Mouse (Mus musculus) heart, postnatal 0 days (tissue): ENCODE results near the gene Nbeal2. TPM values are rescaled to one million over a fixed set of nuclear protein-coding genes. Genes with fewer than 3 reads are reported as not detected.
"Not testable (repeated sequence)": the region's sequence is repeated elsewhere in the genome, so short reads cannot be mapped to it uniquely, and the experiment has no call there.

Experiments used
- ATAC-seq: fragments of 200-750 bp; cut with Nextera tagmentation; 2 replicates; pipeline ENCODE4 v1.8.0; 2017; ENCODE audit warnings: low read depth, moderate number of reproducible peaks, moderate library complexity; ENCODE audit not compliant: insufficient read depth
- DNase-seq: peaks from one replicate; pipeline ENCODE4 v3.0.0-alpha.2; 2016; ENCODE audit warnings: low spot score
- H3K27ac ChIP-seq: fragments of 300-500 bp; sonication (generic); 2 replicates; pipeline ENCODE4 v1.5.1; 2014; ENCODE audit warnings: low read depth, mild to moderate bottlenecking
- H3K27me3 ChIP-seq: fragments of 300-500 bp; sonication (generic); 2 replicates; pipeline ENCODE4 v1.6.1; 2014; ENCODE audit warnings: low read length, mixed read lengths; ENCODE audit not compliant: control insufficient read depth, insufficient read depth
- H3K36me3 ChIP-seq: fragments of 300-500 bp; sonication (generic); replicated peaks from 2 replicates; pipeline ENCODE4 v1.6.1; 2014; ENCODE audit warnings: low read length, mixed read lengths; ENCODE audit not compliant: control insufficient read depth, insufficient read depth
- H3K4me1 ChIP-seq: fragments of 300-500 bp; sonication (generic); 2 replicates; pipeline ENCODE4 v1.6.1; 2014; ENCODE audit warnings: antibody characterized with exemption; ENCODE audit not compliant: control insufficient read depth, insufficient read depth
- H3K4me2 ChIP-seq: fragments of 300-500 bp; sonication (generic); 2 replicates; pipeline ENCODE4 v1.6.1; 2014; ENCODE audit warnings: low read depth, mild to moderate bottlenecking, low read length, moderate library complexity
- H3K4me3 ChIP-seq: fragments of 300-500 bp; sonication (generic); 2 replicates; pipeline ENCODE4 v1.5.1; 2014; ENCODE audit warnings: low read depth, low read length
- H3K9ac ChIP-seq: fragments of 300-500 bp; sonication (generic); replicated peaks from 2 replicates; pipeline ENCODE4 v1.6.1; 2014; ENCODE audit warnings: low read depth, low read length, mixed read lengths
- H3K9me3 ChIP-seq: fragments of 300-500 bp; sonication (generic); replicated peaks from 2 replicates; pipeline ENCODE4 v1.6.1; 2016; ENCODE audit warnings: low read length; ENCODE audit not compliant: control insufficient read depth
- CTCF ChIP-seq: IDR thresholded peaks from 2 replicates; pipeline ENCODE4 v1.5.1; 2016; ENCODE audit warnings: antibody characterized with exemption, control low read depth, low read depth
- EP300 ChIP-seq: IDR thresholded peaks from 2 replicates; pipeline ENCODE4 v1.6.1; 2016; ENCODE audit warnings: antibody characterized with exemption, low read depth
- WGBS: fragments of 180-500 bp; shearing (Covaris S2); extraction: QIAGEN DNeasy Blood & Tissue Kit; methylation state at CpG from one replicate; pipeline ENCODE4 v1.1.7; 2014; 5-methylcytosine and 5-hydroxymethylcytosine counted together
- polyA plus RNA-seq: library from polyadenylated mRNA; unstranded; fragments of >200 nt; fragmentation: Nextera tagmentation; extraction: Ambion mirVana; gene quantifications from 2 replicates; pipeline ENCODE4 v1.2.1, GENCODE M21; 2015
- total RNA-seq: library from RNA; depleted of rRNA; stranded (reverse); fragments of >200 nt; gene quantifications from 2 replicates; pipeline ENCODE4 v1.2.3, GENCODE M21; 2014; ENCODE audit warnings: low replicate concordance

The Nbeal2 gene
- total and polyA plus RNA-seq, 2 experiments from 2014 or later, result 1.6 to 12.9 TPM

DNA sequence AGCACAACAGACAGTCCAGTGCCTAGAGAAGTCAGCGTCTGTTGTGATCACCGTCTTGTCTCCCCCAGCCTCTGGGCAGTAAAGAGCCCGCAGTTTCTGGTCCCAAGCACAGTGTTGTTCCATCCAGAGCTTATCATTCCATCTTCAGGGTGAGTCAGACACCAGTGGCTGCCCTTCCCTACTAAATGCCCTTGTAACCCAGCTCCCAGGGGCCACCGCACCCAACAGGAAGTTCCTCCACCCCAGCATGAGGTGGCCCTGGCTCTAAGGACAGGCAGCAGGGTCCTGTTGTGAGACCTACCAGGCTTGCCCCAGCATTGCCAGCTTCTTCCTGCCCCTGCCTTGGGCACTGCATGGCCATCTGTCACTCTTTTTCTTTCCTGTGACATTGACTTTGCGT, 31.6 kb upstream of the Nbeal2 start:
- Histone ChIP-seq H3K4me3 (no peak overlapping the region), H3K4me1 (peaks cover 52% of the 10 kb centered on the region), H3K4me2 (no peak overlapping the region), H3K9ac (no peak overlapping the region), H3K9me3 (no peaks in the 10 kb centered on the region), H3K27ac (peak overlapping the region; percentile 97), H3K36me3 (no peaks in the 10 kb centered on the region), H3K27me3 (no peaks in the 10 kb centered on the region)
- no peak for ATAC-seq
- TF ChIP-seq CTCF (no peak), EP300 (no peak)
- no peak for DNase-seq
- WGBS, result 61% methylated on average over 5 of the region's 5 CpGs

DNA sequence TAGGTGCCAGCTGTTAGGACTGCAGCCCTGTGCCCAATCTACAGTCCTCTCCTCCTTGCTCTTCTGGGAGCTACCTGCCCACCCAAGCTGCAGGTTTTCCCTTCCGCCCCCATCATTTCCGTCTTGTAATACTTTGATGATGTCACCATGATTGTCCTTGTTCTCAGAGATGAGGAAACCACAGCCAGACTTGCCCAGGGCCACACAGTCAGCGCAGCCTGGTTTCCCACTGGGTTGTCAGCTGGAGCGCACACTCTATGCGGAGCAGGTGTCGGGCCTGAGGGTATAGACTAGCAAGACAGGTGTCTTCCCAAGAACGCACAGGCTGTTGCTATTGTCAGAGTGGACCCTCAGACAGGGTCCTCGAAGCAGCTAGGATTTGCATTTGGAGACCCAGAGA, 31.2 kb upstream of the Nbeal2 start:
- ATAC-seq, result no peak
- H3K4me2 ChIP-seq, result no peak overlapping the region
- peaks cover 52% of the 10 kb centered on the region for H3K4me1 ChIP-seq

DNA sequence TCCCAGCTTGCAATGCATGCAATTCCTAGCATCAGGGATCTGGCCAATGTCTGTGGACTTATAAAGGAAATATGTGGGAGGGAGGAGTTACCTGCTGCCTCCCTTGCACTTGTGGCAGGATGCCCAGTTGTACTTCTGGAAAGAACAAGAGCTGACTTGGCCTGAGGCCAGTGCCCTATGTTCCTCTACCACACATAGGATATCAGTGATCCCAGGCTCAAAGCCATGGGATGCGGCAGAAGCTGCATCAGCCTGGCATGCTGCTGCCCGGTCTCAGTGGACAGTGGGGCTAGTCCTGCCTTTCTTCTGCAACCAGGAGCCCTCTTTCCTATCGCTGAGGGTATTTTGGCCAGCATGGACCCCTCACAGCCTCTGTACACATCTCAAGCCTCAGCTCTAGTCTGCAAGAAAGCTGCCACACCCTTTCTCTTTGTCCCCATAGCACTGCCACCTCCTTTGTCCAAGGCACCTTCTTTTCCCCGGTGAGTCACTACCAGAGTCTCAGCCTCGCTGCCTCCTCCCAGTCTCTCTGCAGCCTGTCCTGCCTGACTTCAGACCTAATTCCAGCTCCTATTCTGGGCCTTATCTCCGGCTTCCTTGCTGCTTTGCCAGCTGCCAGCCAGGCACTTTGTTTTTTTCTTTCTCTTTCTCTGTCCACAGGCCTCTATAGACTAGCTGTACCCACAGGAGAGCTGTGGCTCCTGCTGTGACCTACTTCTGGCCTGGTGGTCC, 30.3 kb upstream of the Nbeal2 start:
- H3K27ac ChIP-seq, result peak overlapping the region; percentile 97
- peak overlapping the region; percentile 5; the same call in 1 of the 2 replicates for H3K4me3 ChIP-seq
- no peaks in the 10 kb centered on the region for H3K27me3 ChIP-seq
- no peaks in the 10 kb centered on the region for H3K36me3 ChIP-seq
- H3K4me2 ChIP-seq, result peak overlapping the region; percentile 45
- DNase-seq (peak; percentile 95), ATAC-seq (peak; percentile 83)
- no peaks in the 10 kb centered on the region for H3K9me3 ChIP-seq
- H3K4me1 ChIP-seq, result peaks cover 47% of the 10 kb centered on the region
- peak overlapping the region; percentile 18; the same call in 1 of the 2 replicates for H3K9ac ChIP-seq
- TF ChIP-seq CTCF (no peak), EP300 (peak; percentile 70; the same call in 1 of the 2 replicates)
- WGBS, result 12% methylated on average over 6 of the region's 6 CpGs

More for the DNA sequence above, 31.2 kb upstream of the Nbeal2 start:
- Histone ChIP-seq H3K36me3 (no peaks in the 10 kb centered on the region), H3K4me3 (no peak overlapping the region), H3K27me3 (no peaks in the 10 kb centered on the region), H3K9me3 (no peaks in the 10 kb centered on the region), H3K27ac (peak overlapping the region; percentile 97), H3K9ac (no peak overlapping the region)
- WGBS, result 78% methylated on average over 8 of the region's 8 CpGs
- TF ChIP-seq CTCF (no peak), EP300 (no peak)
- DNase-seq, result no peak

DNA sequence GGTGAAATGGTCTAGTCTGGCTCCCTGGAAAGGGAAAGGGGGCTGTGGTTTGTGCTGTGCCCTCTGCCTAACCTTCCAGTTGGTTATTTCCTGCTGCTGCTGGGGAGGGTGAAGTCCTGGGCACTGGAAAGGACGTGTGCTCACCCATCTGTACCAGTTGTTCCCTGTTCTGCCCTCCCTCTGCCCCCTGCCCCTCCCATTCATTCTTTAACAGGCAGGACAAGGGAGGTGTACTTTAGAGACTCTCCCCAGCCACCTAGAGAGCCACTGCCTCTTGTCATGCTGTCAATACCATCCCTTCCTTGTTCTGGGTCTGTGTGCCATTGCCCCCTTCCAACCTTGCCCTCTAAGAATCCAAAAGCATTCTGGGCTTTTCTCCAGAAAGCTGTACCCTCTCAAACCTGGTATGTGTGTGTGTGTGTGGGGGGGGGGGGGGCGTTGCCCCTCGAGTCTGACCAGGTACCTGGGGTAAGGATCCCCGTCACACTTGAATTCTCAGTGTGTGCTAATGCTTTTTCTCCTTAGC, 29.7 kb upstream of the Nbeal2 start:
- Histone ChIP-seq H3K36me3 (no peaks in the 10 kb centered on the region), H3K4me3 (0 out of 2 replicates have a peak overlapping the region, but pooled peaks have one; percentile 1), H3K27me3 (no peaks in the 10 kb centered on the region), H3K27ac (peak overlapping the region; percentile 97), H3K4me2 (peak overlapping the region; percentile 45), H3K9me3 (no peaks in the 10 kb centered on the region), H3K4me1 (peaks cover 54% of the 10 kb centered on the region), H3K9ac (peak overlapping the region; percentile 18; the same call in 1 of the 2 replicates)
- ATAC-seq, result peak; percentile 85
- WGBS, result 19% methylated on average over 4 of the region's 4 CpGs
- DNase-seq, result peak; percentile 89
- TF ChIP-seq EP300, result no peak; the same call in 1 of the 2 replicates
- no peak for TF ChIP-seq CTCF

DNA sequence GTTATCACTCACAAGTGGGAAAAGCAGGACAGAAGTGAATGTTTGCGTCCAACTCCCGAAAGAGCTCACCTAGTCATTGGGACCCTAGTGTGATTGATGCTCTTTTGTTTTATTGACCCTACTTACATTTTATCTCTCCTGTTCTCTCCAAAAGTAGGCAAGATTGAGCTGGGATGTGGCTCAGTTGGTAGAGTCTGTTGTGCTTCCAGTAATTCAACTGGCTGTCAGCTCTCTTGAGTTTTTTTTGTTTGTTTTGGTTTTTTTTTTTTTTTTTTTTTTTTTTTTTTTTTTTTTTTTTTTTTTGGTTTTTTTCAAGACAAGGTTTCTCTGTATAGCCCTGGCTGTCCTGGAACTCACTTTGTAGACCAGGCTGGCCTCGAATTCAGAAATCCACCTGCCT, 28.7 kb upstream of the Nbeal2 start:
- not testable (repeated sequence) for H3K36me3 ChIP-seq, H3K9me3 ChIP-seq, H3K9ac ChIP-seq, ATAC-seq, H3K4me2 ChIP-seq, DNase-seq, H3K27me3 ChIP-seq, H3K4me3 ChIP-seq
- WGBS, result 80% methylated on average over 3 of the region's 3 CpGs
- Histone ChIP-seq H3K27ac (peak overlapping the region; percentile 97), H3K4me1 (peaks cover 63% of the 10 kb centered on the region)

DNA sequence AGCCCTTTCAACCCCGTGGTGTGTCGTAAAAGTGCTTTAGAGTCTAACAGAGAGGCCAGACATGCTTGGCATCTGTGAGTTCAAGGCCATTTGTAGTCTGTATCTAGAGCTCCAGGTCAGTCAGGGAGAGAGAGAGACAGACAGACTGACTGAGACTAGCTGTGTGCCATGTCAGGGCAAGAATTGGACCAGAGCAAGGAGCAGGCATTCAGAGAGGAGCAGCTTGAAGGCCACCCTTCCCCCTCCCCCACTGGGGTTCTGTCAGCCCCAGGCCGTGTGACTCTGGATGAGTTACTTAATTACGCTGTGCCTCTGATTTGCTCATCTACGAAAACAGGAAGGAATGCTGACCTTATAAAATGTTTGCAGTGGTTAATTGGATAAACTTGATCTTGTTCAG, 28.3 kb upstream of the Nbeal2 start:
- Histone ChIP-seq H3K9me3 (no peaks in the 10 kb centered on the region), H3K36me3 (no peaks in the 10 kb centered on the region), H3K27ac (peak overlapping the region; percentile 97), H3K27me3 (no peaks in the 10 kb centered on the region), H3K4me3 (no peak overlapping the region), H3K9ac (no peak overlapping the region), H3K4me2 (no peak overlapping the region), H3K4me1 (peaks cover 68% of the 10 kb centered on the region)
- 51% methylated on average over 5 of the region's 5 CpGs for WGBS
- ATAC-seq (no peak), DNase-seq (no peak)
- TF ChIP-seq CTCF (no peak), EP300 (no peak)
